Mouse (Mus musculus): ENCODE results near the gene Ralgapa2. TPM values are rescaled to one million over a fixed set of nuclear protein-coding genes. Genes with fewer than 3 reads are reported as not detected.
A peak's percentile ranks its signal among the peaks of the same experiment; 100 is the strongest.

Ralgapa2 gene
- polyA plus RNA-seq, 1 experiment from 2014 or later = 9.9 TPM

GRCm38 (mm10) chr2:146300500-146301020 is 211.6 kb downstream of the Ralgapa2 start:
- H3K4me1 ChIP-seq (ENCODE audit: control insufficient read depth, insufficient read depth, low read depth, low read length) = peaks cover 7% of the 10 kb centered on the region
- H3K9me3 ChIP-seq (ENCODE audit: control insufficient read depth, low read length) = no peaks in the 10 kb centered on the region
- H3K36me3 ChIP-seq (ENCODE audit: control insufficient read depth, insufficient read depth, low read length) = no peaks in the 10 kb centered on the region
- no peak overlapping the region for H3K9ac ChIP-seq (ENCODE audit: low read depth, low read length)
- no peak for ATAC-seq
- H3K27me3 ChIP-seq (replicated peaks; ENCODE audit: control insufficient read depth, insufficient read depth, low read length) = no peaks in the 10 kb centered on the region
- no peak overlapping the region for H3K4me2 ChIP-seq (ENCODE audit: low read length)
- no peak overlapping the region for H3K27ac ChIP-seq (ENCODE audit: low read depth, low read length)
- 43% methylated on average over 1 of the region's 1 CpGs for WGBS
- no peak overlapping the region for H3K4me3 ChIP-seq (ENCODE audit: low read length)

- WGBS = 31% methylated on average over 3 of the region's 3 CpGs
- no peak for ATAC-seq
- H3K27ac ChIP-seq (ENCODE audit: low read depth, low read length) = no peak overlapping the region
These were observed 212.2 kb downstream of the Ralgapa2 start for GRCm38 (mm10) chr2:146299841-146300460.

GRCm38 (mm10) chr2:146293538-146293937 is 218.6 kb downstream of the Ralgapa2 start:
- peak; percentile 25; the same call in 1 of the 2 replicates for ATAC-seq
- H3K9me3 ChIP-seq (ENCODE audit: control insufficient read depth, low read length) = no peaks in the 10 kb centered on the region
- H3K36me3 ChIP-seq (ENCODE audit: control insufficient read depth, insufficient read depth, low read length) = no peaks in the 10 kb centered on the region
- no peak overlapping the region for H3K9ac ChIP-seq (ENCODE audit: low read depth, low read length)
- H3K27ac ChIP-seq (ENCODE audit: low read depth, low read length) = no peak overlapping the region
- no peak overlapping the region for H3K4me2 ChIP-seq (ENCODE audit: low read length)
- H3K4me3 ChIP-seq (ENCODE audit: low read length) = no peak overlapping the region
- H3K27me3 ChIP-seq (replicated peaks; ENCODE audit: control insufficient read depth, insufficient read depth, low read length) = no peaks in the 10 kb centered on the region
- H3K4me1 ChIP-seq (ENCODE audit: control insufficient read depth, insufficient read depth, low read depth, low read length) = peaks cover 9% of the 10 kb centered on the region
- WGBS = 44% methylated on average over 9 of the region's 9 CpGs

More at GRCm38 (mm10) chr2:146299841-146300460, 212.2 kb downstream of the Ralgapa2 start:
- Histone ChIP-seq H3K36me3 (ENCODE audit: control insufficient read depth, insufficient read depth, low read length) (no peaks in the 10 kb centered on the region), H3K4me3 (ENCODE audit: low read length) (no peak overlapping the region), H3K4me1 (ENCODE audit: control insufficient read depth, insufficient read depth, low read depth, low read length) (peaks cover 7% of the 10 kb centered on the region), H3K27me3 (replicated peaks; ENCODE audit: control insufficient read depth, insufficient read depth, low read length) (no peaks in the 10 kb centered on the region), H3K9ac (ENCODE audit: low read depth, low read length) (no peak overlapping the region), H3K9me3 (ENCODE audit: control insufficient read depth, low read length) (no peaks in the 10 kb centered on the region), H3K4me2 (ENCODE audit: low read length) (no peak overlapping the region)

GRCm38 (mm10) chr2:146290871-146291637 is 221.1 kb downstream of the Ralgapa2 start:
- H3K27ac ChIP-seq (ENCODE audit: low read depth, low read length) = peak overlapping the region; percentile 44
- no peak overlapping the region for H3K4me2 ChIP-seq (ENCODE audit: low read length)
- H3K9me3 ChIP-seq (ENCODE audit: control insufficient read depth, low read length) = no peaks in the 10 kb centered on the region
- no peaks in the 10 kb centered on the region for H3K27me3 ChIP-seq (replicated peaks; ENCODE audit: control insufficient read depth, insufficient read depth, low read length)
- H3K4me3 ChIP-seq (ENCODE audit: low read length) = no peak overlapping the region
- no peak overlapping the region for H3K9ac ChIP-seq (ENCODE audit: low read depth, low read length)
- no peaks in the 10 kb centered on the region for H3K36me3 ChIP-seq (ENCODE audit: control insufficient read depth, insufficient read depth, low read length)
- ATAC-seq = peak; percentile 92
- 7% methylated on average over 14 of the region's 14 CpGs for WGBS
- H3K4me1 ChIP-seq (ENCODE audit: control insufficient read depth, insufficient read depth, low read depth, low read length) = peaks cover 9% of the 10 kb centered on the region

- WGBS = 48% methylated on average over 6 of the region's 6 CpGs
- no peak for ATAC-seq
- H3K4me2 ChIP-seq (ENCODE audit: low read length) = no peak overlapping the region
- H3K36me3 ChIP-seq (ENCODE audit: control insufficient read depth, insufficient read depth, low read length) = no peaks in the 10 kb centered on the region
- peaks cover 9% of the 10 kb centered on the region for H3K4me1 ChIP-seq (ENCODE audit: control insufficient read depth, insufficient read depth, low read depth, low read length)
- H3K9ac ChIP-seq (ENCODE audit: low read depth, low read length) = no peak overlapping the region
- H3K4me3 ChIP-seq (ENCODE audit: low read length) = no peak overlapping the region
- no peaks in the 10 kb centered on the region for H3K9me3 ChIP-seq (ENCODE audit: control insufficient read depth, low read length)
- no peak overlapping the region for H3K27ac ChIP-seq (ENCODE audit: low read depth, low read length)
- H3K27me3 ChIP-seq (replicated peaks; ENCODE audit: control insufficient read depth, insufficient read depth, low read length) = no peaks in the 10 kb centered on the region
These were observed 221.8 kb downstream of the Ralgapa2 start for GRCm38 (mm10) chr2:146290366-146290765.

- ATAC-seq = no peak
- no peaks in the 10 kb centered on the region for H3K36me3 ChIP-seq (ENCODE audit: control insufficient read depth, insufficient read depth, low read length)
- H3K27me3 ChIP-seq (replicated peaks; ENCODE audit: control insufficient read depth, insufficient read depth, low read length) = no peaks in the 10 kb centered on the region
- H3K4me1 ChIP-seq (ENCODE audit: control insufficient read depth, insufficient read depth, low read depth, low read length) = peaks cover 9% of the 10 kb centered on the region
- H3K4me3 ChIP-seq (ENCODE audit: low read length) = no peak overlapping the region
- 79% methylated on average over 4 of the region's 4 CpGs for WGBS
- H3K27ac ChIP-seq (ENCODE audit: low read depth, low read length) = no peak overlapping the region
- H3K9me3 ChIP-seq (ENCODE audit: control insufficient read depth, low read length) = no peaks in the 10 kb centered on the region
- no peak overlapping the region for H3K4me2 ChIP-seq (ENCODE audit: low read length)
- H3K9ac ChIP-seq (ENCODE audit: low read depth, low read length) = no peak overlapping the region
These were observed 222.8 kb downstream of the Ralgapa2 start for GRCm38 (mm10) chr2:146289394-146289793.

- Histone ChIP-seq H3K27ac (ENCODE audit: low read depth, low read length) (no peak overlapping the region), H3K9me3 (ENCODE audit: control insufficient read depth, low read length) (no peaks in the 10 kb centered on the region), H3K9ac (ENCODE audit: low read depth, low read length) (no peak overlapping the region), H3K36me3 (ENCODE audit: control insufficient read depth, insufficient read depth, low read length) (no peaks in the 10 kb centered on the region), H3K4me2 (ENCODE audit: low read length) (no peak overlapping the region), H3K4me1 (ENCODE audit: control insufficient read depth, insufficient read depth, low read depth, low read length) (peaks cover 9% of the 10 kb centered on the region), H3K4me3 (ENCODE audit: low read length) (no peak overlapping the region), H3K27me3 (replicated peaks; ENCODE audit: control insufficient read depth, insufficient read depth, low read length) (no peaks in the 10 kb centered on the region)
- ATAC-seq = no peak
- WGBS = 82% methylated on average over 1 of the region's 1 CpGs
These were observed 223.8 kb downstream of the Ralgapa2 start for GRCm38 (mm10) chr2:146288326-146288725.

GRCm38 (mm10) chr2:146287531-146287930 is 224.6 kb downstream of the Ralgapa2 start:
- 68% methylated on average over 6 of the region's 6 CpGs for WGBS
- Histone ChIP-seq H3K9me3 (ENCODE audit: control insufficient read depth, low read length) (no peaks in the 10 kb centered on the region), H3K4me3 (ENCODE audit: low read length) (no peak overlapping the region), H3K9ac (ENCODE audit: low read depth, low read length) (no peak overlapping the region), H3K4me2 (ENCODE audit: low read length) (no peak overlapping the region), H3K4me1 (ENCODE audit: control insufficient read depth, insufficient read depth, low read depth, low read length) (peaks cover 9% of the 10 kb centered on the region), H3K36me3 (ENCODE audit: control insufficient read depth, insufficient read depth, low read length) (no peaks in the 10 kb centered on the region), H3K27me3 (replicated peaks; ENCODE audit: control insufficient read depth, insufficient read depth, low read length) (no peaks in the 10 kb centered on the region), H3K27ac (ENCODE audit: low read depth, low read length) (no peak overlapping the region)
- no peak for ATAC-seq

- H3K9ac ChIP-seq (ENCODE audit: low read depth, low read length) = no peak overlapping the region
- 35% methylated on average over 6 of the region's 6 CpGs for WGBS
- no peaks in the 10 kb centered on the region for H3K27me3 ChIP-seq (replicated peaks; ENCODE audit: control insufficient read depth, insufficient read depth, low read length)
- no peaks in the 10 kb centered on the region for H3K36me3 ChIP-seq (ENCODE audit: control insufficient read depth, insufficient read depth, low read length)
- H3K4me1 ChIP-seq (ENCODE audit: control insufficient read depth, insufficient read depth, low read depth, low read length) = peaks cover 12% of the 10 kb centered on the region
- H3K9me3 ChIP-seq (ENCODE audit: control insufficient read depth, low read length) = no peaks in the 10 kb centered on the region
- H3K4me2 ChIP-seq (ENCODE audit: low read length) = no peak overlapping the region
- ATAC-seq = no peak
- no peak overlapping the region for H3K4me3 ChIP-seq (ENCODE audit: low read length)
- H3K27ac ChIP-seq (ENCODE audit: low read depth, low read length) = no peak overlapping the region
These were observed 230.8 kb downstream of the Ralgapa2 start for GRCm38 (mm10) chr2:146281346-146281745.
